Mouse (Mus musculus) spleen, adult 12 weeks (tissue): ENCODE measurements around the gene Dsn1.

Experiments
- DNase-seq: peaks from one replicate; pipeline ENCODE4 v3.0.0; 2022; ENCODE audit warnings: low spot score

The Dsn1 gene

GRCm38 (mm10) chr2:157021156-157021555, 14.2 kb upstream of the Dsn1 start:
- DNase-seq: no peak

- DNase-seq: no peak
Observed at GRCm38 (mm10) chr2:157019228-157019627, 12.3 kb upstream of the Dsn1 start.

- DNase-seq: no peak
Observed at GRCm38 (mm10) chr2:157016529-157017270, 9.7 kb upstream of the Dsn1 start.

GRCm38 (mm10) chr2:157012341-157012740, 5.4 kb upstream of the Dsn1 start:
- DNase-seq: no peak

GRCm38 (mm10) chr2:157010634-157011310, 3.8 kb upstream of the Dsn1 start:
- no peak for DNase-seq

GRCm38 (mm10) chr2:157010121-157010520, 3.2 kb upstream of the Dsn1 start:
- DNase-seq: no peak

- DNase-seq: no peak
Observed at GRCm38 (mm10) chr2:157008509-157008908, 1.6 kb upstream of the Dsn1 start.

GRCm38 (mm10) chr2:157007234-157007596, 261 bp upstream of the Dsn1 start:
- no peak for DNase-seq

- DNase-seq: no peak
Observed at GRCm38 (mm10) chr2:157002321-157002720, 4.6 kb downstream of the Dsn1 start.

- no peak for DNase-seq
Observed at GRCm38 (mm10) chr2:156998263-156998662, 8.7 kb downstream of the Dsn1 start.

GRCm38 (mm10) chr2:156996576-156996975, 10.4 kb downstream of the Dsn1 start:
- no peak for DNase-seq

- DNase-seq: peak; percentile 94
Observed at GRCm38 (mm10) chr2:156991470-156992319, 15.3 kb downstream of the Dsn1 start, which contains the start of gene Ndrg3. Ndrg3 (minus strand) TSS chr2:156992056.

- no peak for DNase-seq
Observed at GRCm38 (mm10) chr2:156990727-156991431, 16.1 kb downstream of the Dsn1 start.

- no peak for DNase-seq
Observed at GRCm38 (mm10) chr2:156987316-156987715, 19.6 kb downstream of the Dsn1 start.

- DNase-seq: no peak
Observed at GRCm38 (mm10) chr2:156982864-156983263, 24.1 kb downstream of the Dsn1 start.

- no peak for DNase-seq
Observed at GRCm38 (mm10) chr2:156981291-156981690, 25.7 kb downstream of the Dsn1 start.

- no peak for DNase-seq
Observed at GRCm38 (mm10) chr2:156980059-156980458, 26.9 kb downstream of the Dsn1 start.

- no peak for DNase-seq
Observed at GRCm38 (mm10) chr2:156976711-156977110, 30.2 kb downstream of the Dsn1 start.

GRCm38 (mm10) chr2:156974967-156975366, 32.0 kb downstream of the Dsn1 start:
- no peak for DNase-seq

- DNase-seq: no peak
Observed at GRCm38 (mm10) chr2:156973316-156974100, 33.4 kb downstream of the Dsn1 start.

GRCm38 (mm10) chr2:156970253-156970652, 36.7 kb downstream of the Dsn1 start:
- no peak for DNase-seq
